Mouse (Mus musculus) forebrain, postnatal 0 days (tissue): ENCODE measurements at regions not wholly inside any gene's neighbourhood (a gene's known extent, or its start where the extent isn't known, plus 50 kb on each side); places are given as distances from the start of the nearest gene placed in this dataset.

Source experiments
- ATAC-seq: fragments of 200-750 bp; cut with Nextera tagmentation; 2 replicates; pipeline ENCODE4 v1.8.0; 2017; ENCODE audit warnings: mild to moderate bottlenecking, moderate library complexity
- DNase-seq: peaks from one replicate; pipeline ENCODE4 v3.0.0-alpha.2; 2015
- H3K27ac ChIP-seq: fragments of 300-500 bp; sonication (generic); 2 replicates; pipeline ENCODE4 v1.5.1; 2014; ENCODE audit warnings: low read depth, mild to moderate bottlenecking, antibody characterized with exemption, low read length, moderate library complexity, mixed read lengths
- H3K27me3 ChIP-seq: fragments of 300-500 bp; sonication (generic); 2 replicates; pipeline ENCODE4 v1.6.1; 2014; ENCODE audit warnings: mild to moderate bottlenecking, low read length, mixed read lengths; ENCODE audit not compliant: insufficient read depth
- H3K36me3 ChIP-seq: fragments of 300-500 bp; sonication (generic); 2 replicates; pipeline ENCODE4 v1.6.1; 2014; ENCODE audit warnings: mild to moderate bottlenecking, moderate library complexity; ENCODE audit not compliant: insufficient read depth
- H3K4me1 ChIP-seq: fragments of 300-500 bp; sonication (generic); 2 replicates; pipeline ENCODE4 v1.6.1; 2014; ENCODE audit warnings: antibody characterized with exemption; ENCODE audit not compliant: insufficient read depth
- H3K4me2 ChIP-seq: fragments of 300-500 bp; sonication (generic); 2 replicates; pipeline ENCODE4 v1.6.1; 2014; ENCODE audit warnings: low read depth, mild to moderate bottlenecking, moderate library complexity
- H3K4me3 ChIP-seq: fragments of 300-500 bp; sonication (generic); 2 replicates; pipeline ENCODE4 v1.5.1; 2014; ENCODE audit warnings: low read depth, low read length, mixed read lengths
- H3K9ac ChIP-seq: fragments of 300-500 bp; sonication (generic); 2 replicates; pipeline ENCODE4 v1.6.1; 2014; ENCODE audit warnings: mild to moderate bottlenecking
- H3K9me3 ChIP-seq: fragments of 300-500 bp; sonication (generic); 2 replicates; pipeline ENCODE4 v1.6.1; 2016; ENCODE audit warnings: low read length
- CTCF ChIP-seq: sonication (generic); IDR thresholded peaks from 2 replicates; pipeline ENCODE4 v1.5.1; 2016; ENCODE audit warnings: antibody characterized with exemption, control low read depth, low read depth
- WGBS: fragments of 180-500 bp; shearing (Covaris S2); extraction: QIAGEN DNeasy Blood & Tissue Kit; methylation state at CpG from one replicate; pipeline ENCODE4 v1.1.7; 2014; 5-methylcytosine and 5-hydroxymethylcytosine counted together

- no peaks in the 10 kb centered on the region for H3K27me3 ChIP-seq
- no peaks in the 10 kb centered on the region for H3K36me3 ChIP-seq
- H3K4me1 ChIP-seq: no peaks in the 10 kb centered on the region
- no peak overlapping the region for H3K9ac ChIP-seq
- no peak for DNase-seq
- H3K4me2 ChIP-seq: no peak overlapping the region
- no peaks in the 10 kb centered on the region for H3K9me3 ChIP-seq
- no peak for TF ChIP-seq CTCF
- H3K4me3 ChIP-seq: no peak overlapping the region
- 65% methylated on average over 1 of the region's 1 CpGs for WGBS
- ATAC-seq: no peak
- no peak overlapping the region for H3K27ac ChIP-seq
These were observed 278.3 kb downstream of the Ppargc1a start for GRCm38 (mm10) chr5:51289191-51289590.

- Histone ChIP-seq H3K27me3 (no peaks in the 10 kb centered on the region), H3K36me3 (no peaks in the 10 kb centered on the region), H3K27ac (no peak overlapping the region), H3K4me1 (no peaks in the 10 kb centered on the region), H3K4me2 (no peak overlapping the region), H3K9me3 (no peaks in the 10 kb centered on the region), H3K4me3 (no peak overlapping the region), H3K9ac (no peak overlapping the region)
- WGBS: 80% methylated on average over 2 of the region's 2 CpGs
- no peak for ATAC-seq
- DNase-seq: no peak
- TF ChIP-seq CTCF: no peak
These were observed 279.3 kb downstream of the Ppargc1a start for GRCm38 (mm10) chr5:51288234-51288633.

GRCm38 (mm10) chr5:51241156-51241555, 326.4 kb downstream of the Ppargc1a start:
- Histone ChIP-seq H3K4me3 (no peak overlapping the region), H3K27ac (no peak overlapping the region), H3K4me1 (no peaks in the 10 kb centered on the region), H3K9me3 (no peaks in the 10 kb centered on the region), H3K36me3 (no peaks in the 10 kb centered on the region), H3K4me2 (no peak overlapping the region), H3K9ac (no peak overlapping the region), H3K27me3 (no peaks in the 10 kb centered on the region)
- DNase-seq (no peak), ATAC-seq (no peak)
- TF ChIP-seq CTCF: no peak
- 66% methylated on average over 2 of the region's 2 CpGs for WGBS

GRCm38 (mm10) chr5:51234004-51234355, 333.5 kb downstream of the Ppargc1a start:
- DNase-seq (no peak), ATAC-seq (no peak)
- Histone ChIP-seq H3K27me3 (no peaks in the 10 kb centered on the region), H3K4me3 (no peak overlapping the region), H3K9me3 (no peaks in the 10 kb centered on the region), H3K4me2 (no peak overlapping the region), H3K4me1 (no peaks in the 10 kb centered on the region), H3K27ac (no peak overlapping the region), H3K36me3 (no peaks in the 10 kb centered on the region), H3K9ac (no peak overlapping the region)
- no peak for TF ChIP-seq CTCF
- WGBS: 53% methylated on average over 2 of the region's 2 CpGs

- no peaks in the 10 kb centered on the region for H3K36me3 ChIP-seq
- H3K4me1 ChIP-seq: no peaks in the 10 kb centered on the region
- 43% methylated on average over 5 of the region's 5 CpGs for WGBS
- H3K27me3 ChIP-seq: no peaks in the 10 kb centered on the region
- ATAC-seq: no peak
- no peak for TF ChIP-seq CTCF
- no peak overlapping the region for H3K4me3 ChIP-seq
- H3K9me3 ChIP-seq: no peaks in the 10 kb centered on the region
- H3K9ac ChIP-seq: no peak overlapping the region
- DNase-seq: no peak
- no peak overlapping the region for H3K27ac ChIP-seq
- H3K4me2 ChIP-seq: no peak overlapping the region
These were observed 334.1 kb downstream of the Ppargc1a start for GRCm38 (mm10) chr5:51233271-51234003.

GRCm38 (mm10) chr5:51229806-51230205, 337.7 kb downstream of the Ppargc1a start:
- DNase-seq (no peak), ATAC-seq (no peak)
- Histone ChIP-seq H3K9me3 (no peaks in the 10 kb centered on the region), H3K4me3 (no peak overlapping the region), H3K9ac (no peak overlapping the region), H3K36me3 (no peaks in the 10 kb centered on the region), H3K27ac (no peak overlapping the region), H3K4me1 (no peaks in the 10 kb centered on the region; the same call in 1 of the 2 replicates), H3K27me3 (no peaks in the 10 kb centered on the region), H3K4me2 (no peak overlapping the region)
- WGBS: 95% methylated on average over 2 of the region's 2 CpGs
- no peak for TF ChIP-seq CTCF

- Histone ChIP-seq H3K9me3 (no peaks in the 10 kb centered on the region), H3K9ac (no peak overlapping the region), H3K36me3 (no peaks in the 10 kb centered on the region), H3K4me2 (no peak overlapping the region), H3K4me1 (no peaks in the 10 kb centered on the region; the same call in 1 of the 2 replicates), H3K4me3 (no peak overlapping the region), H3K27ac (no peak overlapping the region), H3K27me3 (no peaks in the 10 kb centered on the region)
- TF ChIP-seq CTCF: no peak
- WGBS: 33% methylated on average over 3 of the region's 3 CpGs
- DNase-seq (no peak), ATAC-seq (no peak; the same call in 1 of the 2 replicates)
These were observed 339.5 kb downstream of the Ppargc1a start for GRCm38 (mm10) chr5:51227996-51228395.
